Mouse (Mus musculus) small intestine, adult 2 months (tissue): ENCODE measurements around the gene Gpatch11.

Source experiments
- CTCF ChIP-seq: fragments of 200-500 bp; IDR thresholded peaks from 2 replicates; pipeline ENCODE4 v1.5.1; 2012; ENCODE audit warnings: low read depth, mild to moderate bottlenecking, control low read depth, inconsistent platforms, low read length, moderate library complexity, mixed read lengths; ENCODE audit not compliant: insufficient replicate concordance, insufficient read length; ENCODE audit errors: extremely low read depth
- POLR2A ChIP-seq: fragments of 200-500 bp; IDR thresholded peaks from 2 replicates; pipeline ENCODE4 v1.6.1; 2012; ENCODE audit warnings: low read depth, mild to moderate bottlenecking, control low read depth, inconsistent platforms, low read length, moderate library complexity

GRCm38 (mm10) chr17:78824346-78824745 is 11.0 kb upstream of the Gpatch11 start:
- TF ChIP-seq CTCF = no peak
- no peak for TF ChIP-seq POLR2A
